Mouse (Mus musculus): ENCODE measurements at regions not wholly inside any gene's neighbourhood (a gene's known extent, or its start where the extent isn't known, plus 50 kb on each side); places are given as distances from the start of the nearest gene placed in this dataset.

DNA sequence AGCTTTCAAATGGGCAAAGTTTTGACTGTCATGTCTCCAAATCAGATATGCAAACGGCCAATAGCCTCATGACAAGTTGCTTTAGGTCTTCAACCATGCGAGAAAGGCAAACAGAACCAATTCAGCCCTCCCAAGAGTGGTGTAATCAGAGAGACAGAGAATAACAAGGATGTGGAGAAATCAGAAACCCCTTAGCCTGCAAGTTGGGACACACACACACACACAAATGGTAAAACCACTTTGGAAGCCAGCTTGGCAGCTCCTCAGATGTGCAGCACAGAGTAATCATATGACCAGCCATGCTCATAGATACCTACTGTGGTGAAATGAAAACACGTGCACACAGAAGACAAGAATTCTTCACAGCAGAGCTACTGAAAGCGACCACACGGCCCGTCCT lies 66.5 kb upstream of the Irx6 start:
- Histone ChIP-seq H3K9me3 (no peaks in the 10 kb centered on the region), H3K27me3 (0 out of 2 replicates have a peak, but pooled peaks cover 2% of the 10 kb centered on the region), H3K36me3 (no peaks in the 10 kb centered on the region), H3K9ac (no peak overlapping the region), H3K4me1 (replicated peaks) (no peaks in the 10 kb centered on the region), H3K4me2 (no peak overlapping the region), H3K27ac (replicated peaks) (no peak overlapping the region), H3K4me3 (no peak overlapping the region)
- ATAC-seq (ENCODE audit: low FRiP score, low read depth), result no peak
- 79% methylated on average over 6 of the region's 6 CpGs for WGBS

DNA sequence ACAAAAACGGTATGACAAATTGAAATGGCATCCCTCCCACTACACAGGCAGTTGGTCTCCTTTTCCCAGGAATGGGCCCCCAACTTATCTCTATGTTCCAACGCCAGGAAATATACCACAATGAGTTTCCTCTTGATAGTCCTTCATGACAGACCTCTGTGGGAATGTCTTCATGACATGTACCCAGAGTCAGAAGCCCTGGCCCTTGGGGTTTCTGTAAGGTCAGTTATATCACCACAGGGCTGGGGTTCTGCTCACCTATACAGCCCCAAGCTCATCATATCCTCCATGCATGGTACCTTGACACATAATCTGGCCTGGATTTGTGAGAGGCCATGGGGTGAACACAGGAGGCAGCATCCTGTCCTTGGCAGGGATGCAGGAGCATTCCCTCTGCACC lies 64.2 kb upstream of the Irx6 start:
- no peak overlapping the region for H3K9ac ChIP-seq
- 85% methylated on average over 2 of the region's 2 CpGs for WGBS
- no peak for ATAC-seq (ENCODE audit: low FRiP score, low read depth)
- H3K27ac ChIP-seq (replicated peaks), result no peak overlapping the region
- H3K9me3 ChIP-seq, result no peaks in the 10 kb centered on the region
- 0 out of 2 replicates have a peak, but pooled peaks cover 2% of the 10 kb centered on the region for H3K27me3 ChIP-seq
- no peak overlapping the region for H3K4me3 ChIP-seq
- no peaks in the 10 kb centered on the region for H3K36me3 ChIP-seq
- H3K4me1 ChIP-seq (replicated peaks), result no peaks in the 10 kb centered on the region
- no peak overlapping the region for H3K4me2 ChIP-seq

DNA sequence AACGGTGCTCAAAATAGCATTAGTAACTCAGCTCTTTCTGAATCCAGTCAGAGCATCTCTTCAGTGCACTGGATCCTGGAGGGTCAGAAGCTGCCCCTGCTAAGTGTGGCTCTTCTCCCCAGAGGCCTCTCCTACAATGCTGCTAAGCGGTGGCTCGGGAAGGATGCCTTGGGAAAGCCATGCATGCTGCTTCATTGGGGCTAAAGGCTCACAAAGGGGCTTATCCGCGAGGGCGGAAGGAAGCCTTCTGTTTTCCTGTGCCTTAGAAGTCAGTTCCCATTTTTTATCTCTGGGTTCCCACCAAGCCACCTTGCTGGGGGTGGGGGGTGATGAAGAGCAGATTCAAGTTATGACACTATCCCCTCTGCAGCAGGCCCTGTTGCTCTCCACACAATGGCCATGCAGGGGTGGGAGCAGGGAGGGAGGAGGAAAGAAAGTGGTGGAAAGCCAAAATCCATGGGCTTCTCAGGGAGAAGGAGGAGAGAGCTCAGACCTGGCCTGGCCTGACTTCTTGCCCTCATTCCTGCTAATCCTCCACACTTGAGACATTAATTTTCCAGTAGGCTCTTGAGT lies 63.5 kb upstream of the Irx6 start:
- H3K27me3 ChIP-seq, result 0 out of 2 replicates have a peak, but pooled peaks cover 2% of the 10 kb centered on the region
- no peaks in the 10 kb centered on the region for H3K9me3 ChIP-seq
- ATAC-seq (ENCODE audit: low FRiP score, low read depth), result no peak
- no peak overlapping the region for H3K27ac ChIP-seq (replicated peaks)
- H3K9ac ChIP-seq, result no peak overlapping the region
- no peak overlapping the region for H3K4me2 ChIP-seq
- H3K4me1 ChIP-seq (replicated peaks), result no peaks in the 10 kb centered on the region
- no peak overlapping the region for H3K4me3 ChIP-seq
- WGBS, result 43% methylated on average over 6 of the region's 6 CpGs
- H3K36me3 ChIP-seq, result no peaks in the 10 kb centered on the region

DNA sequence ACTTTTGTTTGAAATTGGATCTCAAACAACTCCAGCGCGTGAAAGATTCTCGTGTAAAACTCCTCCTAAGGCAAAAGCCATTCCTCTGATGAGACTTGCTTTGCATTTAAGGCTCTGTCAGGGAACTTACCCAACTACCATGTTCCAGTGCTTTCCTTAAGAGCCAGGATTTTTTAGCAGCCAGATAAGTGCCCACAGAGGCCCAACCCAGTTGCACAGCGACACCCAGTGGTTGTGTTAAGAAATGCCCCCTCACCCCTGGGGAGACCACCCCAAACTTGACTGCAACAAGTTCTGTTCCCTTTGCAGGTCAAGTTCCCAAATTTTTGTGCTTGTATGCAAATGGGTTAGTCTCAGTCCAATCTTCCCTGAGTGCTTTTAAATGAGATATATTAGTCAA lies 60.6 kb upstream of the Irx6 start:
- 44% methylated on average over 4 of the region's 4 CpGs for WGBS
- Histone ChIP-seq H3K9ac (no peak overlapping the region), H3K9me3 (no peaks in the 10 kb centered on the region), H3K27me3 (0 out of 2 replicates have a peak, but pooled peaks cover 2% of the 10 kb centered on the region), H3K36me3 (no peaks in the 10 kb centered on the region), H3K27ac (replicated peaks) (no peak overlapping the region), H3K4me1 (replicated peaks) (no peaks in the 10 kb centered on the region), H3K4me3 (no peak overlapping the region), H3K4me2 (no peak overlapping the region)
- no peak for ATAC-seq (ENCODE audit: low FRiP score, low read depth)

DNA sequence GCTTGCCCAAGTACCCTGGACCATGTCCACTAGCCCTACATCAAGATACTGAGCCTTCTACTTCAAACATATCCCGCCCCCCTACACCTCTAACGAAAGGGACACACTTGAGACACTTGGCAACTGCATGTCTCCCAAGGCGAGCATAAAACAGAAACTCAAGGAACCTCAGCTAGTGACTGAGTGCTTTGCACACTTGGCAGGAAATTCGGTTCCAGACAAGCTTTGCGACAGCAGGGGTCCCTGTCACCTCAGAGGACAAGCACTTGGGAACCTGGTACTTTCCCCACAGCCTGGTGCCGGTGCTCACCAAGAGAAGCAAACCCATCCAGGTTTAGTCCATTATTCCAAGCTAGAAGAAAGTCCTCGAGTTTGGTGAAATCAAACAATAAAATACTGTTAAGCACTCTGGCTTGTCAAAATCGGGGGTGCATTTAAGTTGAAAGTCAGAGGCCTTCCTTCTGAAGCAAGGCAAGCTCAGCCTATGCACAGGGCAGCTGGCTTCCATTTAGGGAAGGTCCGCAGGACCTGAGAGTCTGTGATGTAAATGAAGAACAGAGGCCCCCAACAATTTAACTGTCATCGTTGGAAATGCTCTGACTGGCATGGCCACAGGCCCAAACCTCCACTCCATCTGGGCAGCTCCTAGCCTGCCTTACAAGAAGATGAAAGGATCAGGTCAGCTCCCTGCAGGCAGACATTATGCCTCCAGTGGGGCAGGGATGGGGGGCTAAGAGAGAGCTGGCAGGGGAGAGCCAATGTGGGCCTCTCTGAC lies 57.6 kb upstream of the Irx6 start:
- no peaks in the 10 kb centered on the region for H3K4me1 ChIP-seq (replicated peaks)
- 0 out of 2 replicates have a peak, but pooled peaks cover 2% of the 10 kb centered on the region for H3K27me3 ChIP-seq
- no peak overlapping the region for H3K27ac ChIP-seq (replicated peaks)
- H3K4me3 ChIP-seq, result no peak overlapping the region
- H3K9ac ChIP-seq, result no peak overlapping the region
- no peak for ATAC-seq (ENCODE audit: low FRiP score, low read depth)
- no peaks in the 10 kb centered on the region for H3K9me3 ChIP-seq
- H3K36me3 ChIP-seq, result no peaks in the 10 kb centered on the region
- H3K4me2 ChIP-seq, result no peak overlapping the region
- 64% methylated on average over 10 of the region's 10 CpGs for WGBS

DNA sequence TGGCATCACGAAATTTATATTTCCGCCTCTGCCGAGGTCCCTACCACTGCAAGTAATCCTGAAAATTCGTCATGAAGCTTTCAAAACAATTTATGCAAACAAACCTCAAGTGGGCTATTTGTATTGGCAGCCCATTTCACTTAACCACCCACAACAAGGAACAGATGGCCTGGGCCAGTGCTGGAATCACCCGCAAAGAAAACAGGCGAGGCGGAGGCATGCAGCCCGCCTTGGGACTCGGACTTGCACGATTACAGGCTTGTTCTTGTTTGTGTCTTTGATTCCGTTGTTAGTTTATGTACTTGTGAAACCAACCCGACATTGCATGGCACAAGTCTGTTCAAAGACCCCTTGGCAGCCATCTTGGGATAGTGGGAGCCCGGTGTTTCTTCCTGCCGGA lies 55.8 kb upstream of the Irx6 start:
- no peaks in the 10 kb centered on the region for H3K36me3 ChIP-seq
- H3K9ac ChIP-seq, result no peak overlapping the region
- no peak for ATAC-seq (ENCODE audit: low FRiP score, low read depth)
- 74% methylated on average over 14 of the region's 14 CpGs for WGBS
- no peak overlapping the region for H3K27ac ChIP-seq (replicated peaks)
- H3K4me2 ChIP-seq, result no peak overlapping the region
- no peaks in the 10 kb centered on the region for H3K9me3 ChIP-seq
- H3K27me3 ChIP-seq, result no peaks in the 10 kb centered on the region
- no peak overlapping the region for H3K4me3 ChIP-seq
- H3K4me1 ChIP-seq (replicated peaks), result no peaks in the 10 kb centered on the region
